Mouse (Mus musculus) ES-Bruce4 (cell line): ENCODE results near the gene Gfpt2. TPM values are rescaled to one million over a fixed set of nuclear protein-coding genes. Genes with fewer than 3 reads are reported as not detected.

Source experiments
- H3K27ac ChIP-seq: 2 replicates; pipeline ENCODE4 v1.5.1; 2012; ENCODE audit warnings: low read length, inconsistent platforms; ENCODE audit not compliant: insufficient read depth
- H3K27me3 ChIP-seq: 2 replicates; pipeline ENCODE4 v1.6.1; 2012; ENCODE audit warnings: mild to moderate bottlenecking, low read length, inconsistent platforms; ENCODE audit not compliant: control insufficient read depth, poor library complexity, insufficient read depth, severe bottlenecking
- H3K36me3 ChIP-seq: 2 replicates; pipeline ENCODE4 v1.6.1; 2012; ENCODE audit warnings: inconsistent platforms, mild to moderate bottlenecking, low read length, moderate library complexity; ENCODE audit not compliant: control insufficient read depth, poor library complexity, insufficient read depth, severe bottlenecking
- H3K4me1 ChIP-seq: one replicate; pipeline ENCODE4 v1.8.1; 2011; ENCODE audit warnings: low read length; ENCODE audit not compliant: control insufficient read depth, insufficient read depth
- H3K4me3 ChIP-seq: 2 replicates; pipeline ENCODE4 v1.5.1; 2011; ENCODE audit warnings: low read depth, mild to moderate bottlenecking, low read length
- H3K9ac ChIP-seq: 2 replicates; pipeline ENCODE4 v1.6.1; 2012; ENCODE audit warnings: low read depth, mild to moderate bottlenecking, inconsistent platforms; ENCODE audit not compliant: poor library complexity, severe bottlenecking
- H3K9me3 ChIP-seq: replicated peaks from 2 replicates; pipeline ENCODE4 v1.6.1; 2012; ENCODE audit warnings: mild to moderate bottlenecking, low read length, inconsistent platforms; ENCODE audit not compliant: control insufficient read depth, poor library complexity, insufficient read depth, severe bottlenecking
- CTCF ChIP-seq: IDR thresholded peaks from one replicate; pipeline ENCODE4 v1.8.1; 2011; ENCODE audit warnings: low read depth, low read length
- EP300 ChIP-seq: IDR thresholded peaks from 2 replicates; pipeline ENCODE4 v1.6.1; 2011; ENCODE audit warnings: low read depth, low read length; ENCODE audit not compliant: insufficient read depth
- POLR2A ChIP-seq: IDR thresholded peaks from one replicate; pipeline ENCODE4 v1.8.1; 2011; ENCODE audit warnings: low read length; ENCODE audit not compliant: insufficient read depth
- polyA plus RNA-seq: library from polyadenylated mRNA; stranded (reverse); fragments of >200 nt; gene quantifications from 2 replicates; pipeline ENCODE4 v1.2.4, GENCODE M21; 2011; ENCODE audit warnings: low read depth; ENCODE audit not compliant: missing spikeins, insufficient read depth, insufficient read length

The Gfpt2 gene
- polyA plus RNA-seq, 1 experiment, result 49.1 TPM

DNA sequence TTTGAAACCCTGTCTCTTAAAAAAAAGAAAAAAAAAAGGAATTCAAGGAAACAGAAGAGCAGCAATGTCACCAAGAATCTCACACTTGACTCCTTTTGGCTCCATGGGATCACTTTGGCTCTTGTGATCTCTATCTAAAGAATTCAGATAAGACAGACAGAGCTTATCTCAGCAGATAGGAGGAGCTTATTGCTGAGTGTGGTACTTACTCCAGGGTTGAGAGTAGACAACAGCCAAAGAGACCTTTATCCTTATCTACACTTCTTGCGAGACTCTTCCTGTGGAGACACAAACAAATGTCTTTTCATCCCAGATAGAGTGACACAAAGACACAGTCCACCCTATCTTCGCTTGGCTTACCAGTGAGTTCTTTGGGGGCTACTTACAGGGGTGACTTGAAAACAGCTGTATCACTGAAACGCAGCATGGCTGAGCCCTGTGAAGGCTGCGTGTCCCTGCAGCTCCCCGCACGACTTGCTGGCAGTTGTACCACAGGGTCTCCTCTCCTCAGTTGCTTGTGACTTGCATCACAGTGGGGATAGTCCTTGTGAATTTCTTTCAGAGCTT lies 12.1 kb upstream of the Gfpt2 start:
- H3K4me1 ChIP-seq, result no peaks in the 10 kb centered on the region
- TF ChIP-seq EP300, result no peak
- TF ChIP-seq CTCF, result no peak
- TF ChIP-seq POLR2A, result no peak
- H3K9me3 ChIP-seq, result no peaks in the 10 kb centered on the region
- no peak overlapping the region for H3K9ac ChIP-seq
- H3K36me3 ChIP-seq, result no peaks in the 10 kb centered on the region
- H3K27me3 ChIP-seq, result no peaks in the 10 kb centered on the region; the same call in 1 of the 2 replicates
- no peak overlapping the region for H3K4me3 ChIP-seq
- no peak overlapping the region for H3K27ac ChIP-seq

DNA sequence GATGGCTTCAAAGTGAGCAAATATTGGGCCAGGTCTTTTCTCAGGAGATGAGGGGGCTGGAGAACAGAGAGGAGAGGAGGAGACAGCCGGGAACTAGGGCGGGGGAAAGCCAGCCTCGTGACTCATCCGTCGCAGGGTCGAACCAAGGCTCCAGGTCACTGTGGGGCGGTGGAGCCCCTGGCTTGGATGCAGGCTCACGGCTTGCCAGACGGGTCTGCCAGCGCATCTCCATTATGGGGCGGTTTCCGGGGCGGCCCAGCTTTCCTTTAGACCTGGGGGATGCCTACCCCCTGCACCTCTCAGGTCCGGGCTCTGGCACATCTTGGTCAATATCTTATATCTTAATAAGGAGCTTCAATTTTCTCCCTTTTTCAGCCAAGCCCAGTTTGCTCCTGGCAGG lies 847 bp upstream of the Gfpt2 start:
- H3K27ac ChIP-seq, result peak overlapping the region; percentile 68
- H3K36me3 ChIP-seq, result no peaks in the 10 kb centered on the region
- H3K9me3 ChIP-seq, result no peaks in the 10 kb centered on the region
- no peaks in the 10 kb centered on the region for H3K4me1 ChIP-seq
- peak overlapping the region; percentile 7 for H3K4me3 ChIP-seq
- H3K9ac ChIP-seq, result peak overlapping the region; percentile 11; the same call in 1 of the 2 replicates
- TF ChIP-seq POLR2A, result peak; percentile 80
- no peak for TF ChIP-seq CTCF
- peak; percentile 78; the same call in 1 of the 2 replicates for TF ChIP-seq EP300
- H3K27me3 ChIP-seq, result no peaks in the 10 kb centered on the region

DNA sequence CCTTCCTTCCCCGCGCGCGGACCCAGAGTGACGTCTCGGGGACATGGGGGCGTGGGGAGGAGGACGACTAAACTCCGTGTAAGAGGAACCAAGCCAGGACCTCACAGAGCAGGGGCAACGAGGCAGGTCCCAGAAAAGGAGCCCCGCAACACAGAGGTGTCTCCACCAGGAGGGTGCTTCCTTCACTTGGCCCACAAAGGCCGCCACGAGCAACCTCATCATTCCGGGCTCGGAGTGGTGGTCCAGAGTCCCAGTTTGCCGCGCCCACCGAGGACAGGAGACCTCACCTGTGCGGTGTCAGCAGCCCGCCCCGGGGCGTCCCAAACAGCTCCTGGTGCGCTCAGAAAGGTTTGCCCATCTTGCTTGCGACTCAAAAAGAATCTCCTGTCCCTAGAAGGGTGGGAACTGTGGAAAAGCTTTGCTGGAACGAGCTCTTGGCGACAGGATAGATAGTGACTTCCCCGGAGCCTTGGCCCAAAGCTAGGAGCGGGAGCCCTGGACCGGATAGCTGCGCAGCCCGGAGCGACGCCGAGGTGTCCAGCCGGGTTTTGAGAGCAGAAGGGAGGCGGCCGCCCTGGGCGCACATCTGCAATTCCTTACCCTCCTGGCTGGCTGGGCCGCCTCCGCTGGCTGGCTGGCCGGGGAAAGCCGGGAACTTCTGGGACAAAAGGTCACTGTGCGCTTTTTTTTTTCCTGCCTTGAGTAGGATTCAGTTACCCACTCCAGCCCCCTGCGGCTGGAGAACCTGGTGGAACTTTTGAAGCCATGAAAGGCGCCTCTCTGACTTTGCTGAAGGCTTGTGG lies 565 bp downstream of the Gfpt2 start:
- Histone ChIP-seq H3K9ac (peak overlapping the region; percentile 67), H3K27me3 (no peaks in the 10 kb centered on the region), H3K4me1 (no peaks in the 10 kb centered on the region), H3K27ac (no peak overlapping the region), H3K4me3 (peak overlapping the region; percentile 62), H3K36me3 (no peaks in the 10 kb centered on the region), H3K9me3 (no peaks in the 10 kb centered on the region)
- TF ChIP-seq EP300 (no peak), CTCF (no peak), POLR2A (no peak)

DNA sequence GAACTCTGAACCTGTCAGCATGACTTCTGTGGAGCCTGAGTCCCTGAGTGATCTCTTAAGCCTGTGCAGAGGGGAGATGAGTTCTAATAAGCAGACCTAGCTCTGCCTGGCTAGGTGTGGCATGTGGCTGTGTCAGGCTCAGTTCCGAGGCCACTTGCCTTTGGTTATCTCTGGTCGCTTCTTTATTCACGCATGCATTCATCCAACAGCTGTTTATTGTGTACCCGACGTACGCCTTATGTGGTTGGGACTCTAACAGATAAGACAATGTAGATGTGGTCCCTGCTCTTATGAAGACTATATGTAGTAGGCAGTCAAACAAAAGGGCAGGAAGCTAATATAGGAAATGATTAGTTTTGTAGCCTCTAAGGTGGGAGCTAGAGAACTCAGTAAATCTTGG lies 5.0 kb downstream of the Gfpt2 start:
- TF ChIP-seq EP300 (no peak), CTCF (no peak), POLR2A (no peak)
- H3K36me3 ChIP-seq, result no peaks in the 10 kb centered on the region
- H3K4me1 ChIP-seq, result no peaks in the 10 kb centered on the region
- peaks cover 3% of the 10 kb centered on the region; the same call in 1 of the 2 replicates for H3K9me3 ChIP-seq
- no peak overlapping the region for H3K4me3 ChIP-seq
- H3K27ac ChIP-seq, result no peak overlapping the region
- no peak overlapping the region for H3K9ac ChIP-seq
- H3K27me3 ChIP-seq, result no peaks in the 10 kb centered on the region

DNA sequence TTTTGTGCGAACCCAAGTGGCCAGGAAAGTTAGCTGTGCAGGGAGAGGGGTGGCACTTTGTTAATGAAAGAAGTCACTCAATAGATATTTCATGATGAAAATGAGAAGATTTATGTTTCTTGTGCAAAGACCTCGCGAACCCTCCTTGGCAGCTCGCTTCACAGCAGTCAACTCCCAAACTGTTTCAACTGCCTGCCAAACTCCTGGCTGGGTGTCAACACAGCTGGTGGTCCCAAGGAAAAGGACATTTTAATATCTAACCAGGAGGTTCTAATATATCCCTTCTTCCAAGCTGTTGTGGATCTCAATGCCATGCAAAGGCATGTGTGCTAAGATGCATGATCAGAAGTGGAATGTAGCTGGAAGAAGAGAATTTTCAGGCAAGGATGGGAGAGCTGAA lies 7.5 kb downstream of the Gfpt2 start:
- no peak overlapping the region for H3K9ac ChIP-seq
- H3K4me1 ChIP-seq, result no peaks in the 10 kb centered on the region
- no peak overlapping the region for H3K4me3 ChIP-seq
- H3K9me3 ChIP-seq, result peaks cover 3% of the 10 kb centered on the region; the same call in 1 of the 2 replicates
- H3K36me3 ChIP-seq, result peaks cover 3% of the 10 kb centered on the region; the same call in 1 of the 2 replicates
- no peaks in the 10 kb centered on the region for H3K27me3 ChIP-seq
- no peak overlapping the region for H3K27ac ChIP-seq
- TF ChIP-seq EP300, result no peak
- TF ChIP-seq CTCF, result no peak
- no peak for TF ChIP-seq POLR2A

DNA sequence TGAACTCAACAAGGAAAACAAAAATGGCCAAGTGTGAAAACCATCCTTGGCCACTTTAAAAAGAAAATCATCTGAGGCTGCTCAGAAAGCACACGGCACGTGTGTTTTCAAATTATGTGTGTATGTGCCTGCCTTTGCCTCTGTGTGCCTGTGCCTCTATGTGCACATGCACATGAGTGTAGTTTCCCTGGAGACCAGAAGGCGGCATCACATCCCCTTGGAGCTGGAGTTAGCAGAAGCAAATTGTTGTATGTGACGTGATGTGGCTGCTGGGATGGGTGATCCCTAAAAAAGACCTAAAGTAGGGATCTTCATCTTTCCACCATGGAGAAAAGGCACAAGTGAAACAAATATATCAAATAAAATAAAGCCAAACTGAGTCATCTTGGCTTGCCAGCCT lies 9.8 kb downstream of the Gfpt2 start:
- TF ChIP-seq CTCF (peak; percentile 27), EP300 (no peak), POLR2A (no peak)
- Histone ChIP-seq H3K27ac (no peak overlapping the region), H3K27me3 (no peaks in the 10 kb centered on the region), H3K36me3 (peaks cover 3% of the 10 kb centered on the region), H3K4me3 (no peak overlapping the region), H3K9ac (no peak overlapping the region), H3K4me1 (no peaks in the 10 kb centered on the region), H3K9me3 (peaks cover 3% of the 10 kb centered on the region; the same call in 1 of the 2 replicates)
